ENCODE assay signal across 12 mouse cellular contexts in the genomic region with DNA sequence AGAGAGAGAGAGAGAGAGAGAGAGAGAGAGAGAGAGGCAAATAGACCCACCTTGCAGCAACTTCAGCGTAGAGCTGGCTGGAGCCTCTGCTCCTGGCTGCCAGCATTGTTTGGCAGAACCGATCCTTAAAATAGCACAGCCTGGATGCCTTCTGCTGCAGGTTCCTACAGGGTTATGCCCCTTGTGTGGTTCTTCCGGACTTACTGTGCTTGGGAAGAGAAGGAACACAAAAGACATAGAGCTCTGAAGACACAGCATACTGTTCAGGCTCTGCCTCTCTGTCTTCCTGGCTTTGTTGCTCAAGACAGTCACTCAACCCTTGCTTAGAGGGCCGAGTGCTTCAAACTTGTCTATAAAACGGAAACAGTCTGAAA.
DNase-seq lines count a peak whose midpoint lies in the region; ATAC-seq lines count a peak whose summit lies in the region.
"Had no signal": no experiment of that assay in that cellular context is flagged by ENCODE, and none has a peak within 500 bp of the region (broad histone marks: within the 10 kb centered on the region; RNA-seq: fewer than 3 reads in every experiment).

No protein-coding gene starts in this region.

- no peaks in the 10 kb centered on the region for H3K36me3 ChIP-seq in heart, embryonic 13.5 days
- H3K36me3 ChIP-seq in neural tube, embryonic 15.5 days: no peaks in the 10 kb centered on the region
- H3K36me3 ChIP-seq: hindbrain, embryonic 10.5 days; limb, embryonic 15.5 days had no signal

- H3K9me3 ChIP-seq in heart, embryonic 13.5 days: no peaks in the 10 kb centered on the region
- H3K9me3 ChIP-seq in neural tube, embryonic 15.5 days (replicated peaks): no peaks in the 10 kb centered on the region
- H3K9me3 ChIP-seq: hindbrain, embryonic 10.5 days; limb, embryonic 15.5 days had no signal

- intact Hi-C loops in left cerebral cortex, postnatal 14 days (cut with DNase I): no loop called here

- peak; percentile 84 for ATAC-seq in cerebellum, adult (ENCODE audit: insufficient number of reproducible peaks, low FRiP score, low TSS enrichment)
- no peak for ATAC-seq in heart, embryonic 13.5 days (ENCODE audit: extremely low read depth, insufficient number of reproducible peaks, low FRiP score, low TSS enrichment)
- ATAC-seq in neural tube, embryonic 15.5 days (ENCODE audit: low FRiP score): no peak

- peaks cover 31% of the 10 kb centered on the region for H3K4me1 ChIP-seq in heart, embryonic 13.5 days
- no peaks in the 10 kb centered on the region for H3K4me1 ChIP-seq in neural tube, embryonic 15.5 days
- H3K4me1 ChIP-seq: hindbrain, embryonic 10.5 days had no signal

- no peak overlapping the region for H3K9ac ChIP-seq in heart, embryonic 13.5 days
- H3K9ac ChIP-seq in neural tube, embryonic 15.5 days (replicated peaks): no peak overlapping the region
- H3K9ac ChIP-seq: limb, embryonic 15.5 days had no signal

- H3K27ac ChIP-seq in heart, embryonic 13.5 days (replicated peaks): peak overlapping the region; percentile 81
- H3K27ac ChIP-seq in neural tube, embryonic 15.5 days (replicated peaks): no peak overlapping the region
- H3K27ac ChIP-seq: hindbrain, embryonic 10.5 days; limb, embryonic 15.5 days had no signal

- DNase-seq in cerebellum, postnatal 4 days (ENCODE audit: low spot score in 2 of 2): no peak
- DNase-seq in adipocyte (ENCODE audit: low spot score): peak; percentile 56
- peak; percentile 63 to 65 for DNase-seq in cerebellum, postnatal 10 days
- DNase-seq in left cerebral cortex, postnatal 14 days (ENCODE audit: low spot score in 2 of 2): no peak
- no peak for DNase-seq in thymus, postnatal 10 days (ENCODE audit: low spot score in 2 of 2)
- DNase-seq: kidney, adult 18-20 months; midbrain, embryonic 14.5 days had no signal

- no peaks in the 10 kb centered on the region for H3K27me3 ChIP-seq in heart, embryonic 13.5 days (replicated peaks)
- no peaks in the 10 kb centered on the region for H3K27me3 ChIP-seq in neural tube, embryonic 15.5 days (replicated peaks)
- H3K27me3 ChIP-seq: limb, embryonic 15.5 days had no signal

- no peak overlapping the region for H3K4me3 ChIP-seq in heart, embryonic 13.5 days
- H3K4me3 ChIP-seq in neural tube, embryonic 15.5 days (replicated peaks): no peak overlapping the region
- H3K4me3 ChIP-seq: hindbrain, embryonic 10.5 days; limb, embryonic 15.5 days had no signal

- peak overlapping the region; percentile 44 for H3K4me2 ChIP-seq in heart, embryonic 13.5 days
- no peak overlapping the region for H3K4me2 ChIP-seq in neural tube, embryonic 15.5 days
- H3K4me2 ChIP-seq: limb, embryonic 15.5 days had no signal

- WGBS in heart, embryonic 13.5 days: 34% methylated on average over 5 of the region's 5 CpGs
- WGBS in neural tube, embryonic 15.5 days: 85% methylated on average over 5 of the region's 5 CpGs

Comparison
In these comparisons a context has a peak if more than half of its experiments do, and no peak if none do; other contexts are left out.
1. DNase-seq: peak in adipocyte (single experiment) and cerebellum, postnatal 10 days (2 of 2); none in cerebellum, postnatal 4 days (0 of 2), left cerebral cortex, postnatal 14 days (0 of 2) and thymus, postnatal 10 days (0 of 2).